Mouse (Mus musculus): ENCODE results near the gene Slc22a15. TPM values are rescaled to one million over a fixed set of nuclear protein-coding genes. Genes with fewer than 3 reads are reported as not detected.

The Slc22a15 gene
- total RNA-seq, 4 experiments from 2014 or later: 7.9 to 9.7 (median 9.2) TPM

GRCm38 (mm10) chr3:101916525-101916924 is 7.7 kb downstream of the Slc22a15 start:
- DNase-seq (ENCODE audit: low spot score in 2 of 2): no peak

GRCm38 (mm10) chr3:101915048-101915801 is 9.0 kb downstream of the Slc22a15 start:
- DNase-seq (ENCODE audit: low spot score in 2 of 2): no peak

DNA sequence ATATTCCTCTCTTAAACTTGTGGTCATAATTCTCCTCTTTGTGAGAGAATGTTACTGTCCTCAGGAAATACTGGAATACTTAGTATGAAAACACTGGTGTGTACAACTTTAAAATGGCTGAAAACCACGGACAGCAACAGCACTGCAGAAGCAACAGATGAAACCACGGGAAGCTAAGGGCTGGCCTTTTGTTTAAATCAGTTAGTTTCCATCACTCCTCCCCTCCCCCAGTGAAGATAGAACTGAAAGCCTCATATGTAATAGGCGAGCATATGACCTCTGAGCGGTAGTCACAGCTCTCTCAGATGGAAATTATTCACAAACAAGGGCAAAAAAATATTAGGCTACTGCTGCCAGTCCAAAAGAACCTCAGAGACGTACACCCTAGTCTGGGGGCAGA is 10.0 kb downstream of the Slc22a15 start:
- DNase-seq (ENCODE audit: low spot score in 2 of 2): no peak

DNA sequence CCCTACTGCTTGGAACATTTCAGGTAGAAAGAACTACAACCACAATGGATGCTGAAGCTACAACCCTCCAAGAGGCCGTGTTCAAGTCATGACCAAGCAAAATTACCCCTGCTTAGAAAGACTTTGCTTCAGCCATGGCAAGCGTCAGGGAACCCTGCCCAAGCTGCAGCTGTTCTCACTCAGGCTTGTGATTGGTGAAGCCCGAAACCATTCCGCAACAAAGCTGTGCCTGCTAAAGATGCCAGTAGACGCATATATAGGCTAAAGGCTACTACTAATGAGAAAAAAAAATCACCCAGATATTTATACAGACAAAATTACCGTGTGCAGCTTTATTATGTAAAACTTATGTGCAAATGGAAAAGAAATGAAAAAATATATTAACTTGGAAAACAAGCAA is 12.2 kb downstream of the Slc22a15 start:
- no peak for DNase-seq (ENCODE audit: low spot score in 2 of 2)

DNA sequence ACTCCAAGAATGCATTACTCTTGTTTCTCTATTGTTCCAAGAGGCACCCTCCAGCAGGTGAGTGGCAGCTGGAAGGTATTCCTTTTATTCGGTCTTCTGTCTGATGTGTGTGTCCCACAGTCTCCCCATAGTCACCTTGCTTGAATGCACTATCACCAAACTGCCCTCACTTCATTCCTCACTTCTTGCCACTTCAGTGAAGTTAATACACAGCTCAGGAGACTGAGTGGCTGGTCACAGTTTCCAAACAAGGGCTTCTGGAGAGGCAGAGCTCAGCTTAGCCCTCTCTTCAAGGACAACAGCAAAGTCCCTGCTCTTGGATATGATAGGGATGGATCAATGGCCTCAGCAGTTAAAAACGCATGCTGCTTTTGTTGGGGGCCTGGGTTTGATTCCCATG is 17.2 kb downstream of the Slc22a15 start:
- DNase-seq (ENCODE audit: low spot score in 2 of 2): no peak

DNA sequence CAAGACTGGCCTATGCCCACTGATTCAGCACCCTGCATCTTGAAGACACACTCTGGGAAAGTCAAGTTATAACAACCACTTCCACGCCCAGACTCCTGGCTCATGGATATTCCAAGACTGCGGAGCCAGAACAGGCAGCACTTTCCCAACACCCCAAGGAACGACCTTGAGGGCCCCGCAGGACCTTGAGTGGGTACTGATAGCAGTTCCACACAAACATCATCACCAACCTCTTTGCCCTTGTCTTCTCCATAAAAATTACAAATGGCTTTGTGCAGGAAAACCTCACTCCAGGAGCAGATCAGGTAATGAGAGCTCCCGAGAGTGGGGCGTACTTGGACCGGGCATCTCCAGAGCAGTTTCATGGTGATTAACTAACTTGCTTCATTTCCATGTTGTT is 19.5 kb downstream of the Slc22a15 start:
- no peak for DNase-seq (ENCODE audit: low spot score in 2 of 2)

DNA sequence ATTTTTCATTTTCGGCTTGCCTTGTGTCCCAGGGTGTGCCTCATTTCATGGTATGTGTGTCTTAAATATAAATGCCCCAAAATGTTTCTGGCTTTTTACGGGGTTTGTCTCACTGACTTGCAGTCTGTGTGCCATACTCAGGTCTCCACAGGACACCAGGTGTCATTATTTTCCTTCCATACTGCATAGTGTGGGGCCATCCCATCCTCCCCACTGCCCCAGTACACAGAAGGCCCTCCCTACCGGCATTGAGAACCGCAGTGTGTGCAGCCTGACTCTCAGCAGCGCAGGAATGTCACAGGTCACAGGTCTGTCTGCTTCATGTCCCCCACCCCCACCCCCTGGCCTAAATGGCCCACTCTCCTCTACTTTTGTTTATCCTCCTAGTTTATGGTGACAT is 21.2 kb downstream of the Slc22a15 start:
- DNase-seq (ENCODE audit: low spot score in 2 of 2): no peak

- no peak for DNase-seq (ENCODE audit: low spot score in 2 of 2)
Measured at GRCm38 (mm10) chr3:101902344-101902743, 21.9 kb downstream of the Slc22a15 start.

DNA sequence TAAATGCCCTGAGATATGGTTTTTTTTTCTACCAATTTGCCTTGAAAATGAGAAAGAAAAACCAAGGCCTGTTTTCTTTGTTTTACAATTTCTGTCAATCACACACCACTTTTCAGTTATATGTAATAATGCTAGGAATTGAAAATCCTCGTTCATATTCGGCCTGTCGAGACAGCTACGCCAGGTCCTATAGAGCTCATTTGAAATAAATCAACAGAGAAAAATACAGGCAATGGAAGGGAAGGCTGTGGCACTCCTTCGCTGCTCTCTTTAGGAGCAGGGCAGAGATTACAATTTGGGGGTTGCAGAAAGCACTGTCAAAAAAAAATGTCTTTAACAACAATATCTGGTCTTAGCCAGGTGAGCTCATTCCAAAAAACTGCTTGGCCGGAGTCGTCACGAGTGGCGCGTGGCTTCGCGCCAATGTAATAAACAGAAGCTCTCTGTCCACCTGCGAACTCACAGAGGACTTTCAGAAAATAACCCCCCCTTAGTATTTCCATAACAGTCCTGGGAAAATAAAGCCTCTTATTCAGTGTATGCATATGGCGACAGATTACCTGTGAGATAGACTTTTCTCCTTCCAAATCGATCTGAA is 26.8 kb downstream of the Slc22a15 start:
- no peak for DNase-seq (ENCODE audit: low spot score in 2 of 2)

GRCm38 (mm10) chr3:101896893-101897292 is 27.4 kb downstream of the Slc22a15 start:
- DNase-seq (ENCODE audit: low spot score in 2 of 2): peak; percentile 52 to 60

DNA sequence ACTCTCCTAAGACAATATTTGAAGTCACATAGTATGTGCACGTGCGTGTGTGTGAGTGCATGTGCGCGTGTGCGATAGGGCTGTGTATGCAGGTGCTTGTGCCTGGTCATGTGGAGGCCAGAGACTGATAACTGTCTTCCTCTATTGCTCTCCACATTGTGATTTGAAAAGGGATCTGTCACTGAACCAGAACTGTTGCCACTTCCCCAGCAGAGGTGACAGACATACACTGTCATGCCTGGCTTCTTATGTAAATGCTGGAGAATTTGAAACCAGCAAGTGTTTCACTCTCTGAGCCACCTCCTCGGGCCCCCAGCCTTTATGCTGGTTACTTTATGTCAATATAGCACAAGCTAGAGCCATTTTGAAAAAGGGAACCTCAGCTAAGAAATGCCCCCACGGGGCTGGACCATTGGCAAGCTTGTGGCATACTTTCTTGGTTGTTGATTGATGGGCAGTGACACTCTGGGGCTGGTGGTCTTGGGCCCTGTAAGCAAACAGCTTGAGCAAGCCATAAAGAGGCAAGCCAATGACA is 28.8 kb downstream of the Slc22a15 start:
- DNase-seq (ENCODE audit: low spot score in 2 of 2): no peak

GRCm38 (mm10) chr3:101885591-101885990 is 38.7 kb downstream of the Slc22a15 start:
- no peak for DNase-seq (ENCODE audit: low spot score in 2 of 2)

GRCm38 (mm10) chr3:101885041-101885440 is 39.2 kb downstream of the Slc22a15 start:
- DNase-seq (ENCODE audit: low spot score in 2 of 2): no peak

DNA sequence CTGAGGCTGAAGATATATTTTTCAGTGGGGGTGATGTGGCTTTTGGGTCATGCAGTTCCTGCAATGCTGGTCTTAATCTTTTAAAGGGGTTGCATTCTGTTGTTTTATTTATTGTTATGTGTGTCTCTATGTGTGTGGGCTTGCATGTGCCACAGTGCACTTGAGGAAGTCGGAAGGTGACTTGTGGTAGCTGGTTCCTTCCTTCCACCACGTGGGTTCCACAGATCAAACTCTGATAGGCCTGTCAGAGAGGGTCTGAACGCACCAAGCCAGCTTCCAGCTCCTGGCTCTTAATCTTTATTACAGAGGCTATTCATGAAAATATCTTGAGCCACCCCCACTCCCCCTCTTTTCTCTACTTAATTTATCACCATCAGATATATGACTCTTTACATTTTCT is 40.4 kb downstream of the Slc22a15 start:
- DNase-seq (ENCODE audit: low spot score in 2 of 2): no peak

GRCm38 (mm10) chr3:101881721-101882120 is 42.5 kb downstream of the Slc22a15 start:
- no peak for DNase-seq (ENCODE audit: low spot score in 2 of 2)

DNA sequence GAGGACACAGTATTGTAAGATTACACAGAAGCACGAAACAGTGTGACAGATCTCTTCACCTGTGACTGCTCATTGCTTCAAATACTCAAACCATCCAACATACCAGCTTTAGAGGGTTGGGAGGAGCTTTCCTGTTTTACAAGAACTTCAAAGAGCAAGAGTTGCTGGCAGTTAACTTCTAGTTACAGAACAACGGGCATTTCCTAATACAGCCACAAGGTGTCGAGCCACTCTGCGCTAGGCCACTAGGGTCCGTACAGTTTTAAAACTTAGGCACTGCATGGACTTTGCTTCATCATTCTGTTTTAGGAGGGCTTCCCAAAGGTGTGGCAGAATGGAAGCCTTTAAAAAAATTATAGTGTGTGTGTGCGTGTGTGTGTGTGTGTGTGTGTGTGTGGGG is 43.4 kb downstream of the Slc22a15 start:
- no peak for DNase-seq (ENCODE audit: low spot score in 2 of 2)

GRCm38 (mm10) chr3:101878136-101878535 is 46.1 kb downstream of the Slc22a15 start:
- DNase-seq (ENCODE audit: low spot score in 2 of 2): no peak

DNA sequence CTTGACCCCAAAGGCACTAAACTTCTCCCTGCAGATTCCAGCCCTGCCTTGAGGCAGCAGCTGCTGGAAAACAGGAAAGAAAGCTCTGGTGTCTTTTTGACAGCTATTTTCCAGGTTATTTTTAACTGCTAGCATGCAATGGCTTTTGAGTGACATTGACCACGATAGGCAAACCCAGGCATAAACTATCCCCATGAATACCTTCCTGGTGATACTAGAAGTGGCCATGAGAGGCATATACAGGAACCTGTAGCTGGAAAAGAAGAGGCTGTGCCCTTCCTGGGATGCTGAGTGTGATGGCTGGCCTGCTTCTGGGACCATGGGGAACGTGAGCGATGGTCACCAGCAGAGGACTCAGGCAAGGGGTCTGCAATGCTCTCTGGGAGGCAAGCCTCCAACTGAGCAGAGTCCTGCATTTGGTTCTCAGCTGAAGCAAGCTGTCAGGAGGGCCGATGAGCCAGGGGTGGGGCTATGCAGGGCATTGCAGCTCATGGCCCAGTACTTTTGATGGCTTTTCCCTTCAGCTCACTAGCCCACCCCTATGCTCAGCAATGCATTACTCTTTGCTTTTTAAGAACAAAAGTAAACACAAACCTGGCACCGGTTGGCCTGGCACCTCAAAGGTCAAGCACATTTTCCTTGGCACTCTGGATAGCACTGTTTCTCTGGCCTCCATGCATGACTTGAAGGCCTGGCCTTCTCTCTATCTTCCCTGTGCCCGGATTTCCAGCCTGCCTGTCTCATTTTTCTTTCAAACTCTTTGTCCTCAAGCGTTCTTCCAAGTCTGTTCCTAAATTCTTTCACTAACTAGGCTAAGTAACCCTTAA is 47.6 kb downstream of the Slc22a15 start:
- no peak for DNase-seq (ENCODE audit: low spot score in 2 of 2)

DNA sequence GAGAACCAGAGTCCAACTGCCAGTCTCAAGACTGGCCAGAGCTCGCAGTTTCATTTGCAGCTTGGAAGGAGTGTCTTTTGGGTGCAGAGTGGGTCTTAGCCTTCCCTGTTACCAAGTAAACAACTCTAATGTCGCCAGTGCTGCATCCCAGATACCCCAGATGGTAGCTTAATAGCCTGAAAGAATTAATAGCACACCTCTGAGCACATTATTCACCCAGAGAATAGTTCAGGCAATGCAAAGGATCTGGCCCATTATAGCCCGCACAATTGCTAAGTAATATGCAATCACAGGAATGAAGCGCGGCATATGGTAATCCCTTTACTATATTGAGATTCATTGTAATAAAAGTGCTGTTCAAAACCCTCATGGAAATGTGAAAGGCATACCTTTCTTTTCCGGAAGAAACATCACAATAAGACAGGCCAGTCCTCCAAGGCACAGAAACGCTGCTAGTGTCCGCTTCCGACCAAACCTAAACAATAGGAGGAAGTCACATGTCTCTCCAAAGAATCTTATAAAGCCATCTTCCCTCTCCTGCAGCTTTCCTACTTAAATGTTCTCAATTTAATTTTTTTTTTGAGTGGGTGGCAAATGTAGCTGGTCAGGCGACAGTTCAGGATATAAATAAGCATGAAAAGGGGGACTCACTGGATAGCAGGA is 48.9 kb downstream of the Slc22a15 start:
- no peak for DNase-seq (ENCODE audit: low spot score in 2 of 2)

GRCm38 (mm10) chr3:101873061-101873675 is 51.1 kb downstream of the Slc22a15 start:
- DNase-seq (ENCODE audit: low spot score in 2 of 2): peak in 1 of 2 experiments; percentile 37

- DNase-seq (ENCODE audit: low spot score in 2 of 2): no peak
Measured at GRCm38 (mm10) chr3:101871951-101872350, 52.3 kb downstream of the Slc22a15 start.
